Mouse (Mus musculus) liver, adult 2 months (tissue): Measurements from ENCODE around the gene Agpat4. TPM values are rescaled to one million over a fixed set of nuclear protein-coding genes. Genes with fewer than 3 reads are reported as not detected.

Experiments used
- DNase-seq: peaks from one replicate; pipeline ENCODE4 v3.0.0-alpha.2; 2011; ENCODE audit warnings: low read depth, low spot score; ENCODE audit errors: extremely low read depth
- H3K27ac ChIP-seq: fragments of 200-500 bp; replicated peaks from 2 replicates; pipeline ENCODE4 v1.5.1; 2012; ENCODE audit warnings: low read depth, mild to moderate bottlenecking, control low read depth, inconsistent platforms, low read length; ENCODE audit not compliant: insufficient read depth
- H3K27me3 ChIP-seq: fragments of 200-500 bp; 2 replicates; pipeline ENCODE4 v1.6.1; 2012; ENCODE audit warnings: mild to moderate bottlenecking, moderate library complexity, low read length, inconsistent platforms; ENCODE audit not compliant: control insufficient read depth, insufficient read depth
- H3K36me3 ChIP-seq: fragments of 200-500 bp; 2 replicates; pipeline ENCODE4 v1.6.1; 2012; ENCODE audit warnings: low read length, inconsistent platforms; ENCODE audit not compliant: control insufficient read depth, insufficient read depth
- H3K4me1 ChIP-seq: fragments of 200-500 bp; 2 replicates; pipeline ENCODE4 v1.6.1; 2011; ENCODE audit warnings: low read length; ENCODE audit not compliant: control insufficient read depth, insufficient read depth
- H3K4me3 ChIP-seq: fragments of 200-500 bp; 2 replicates; pipeline ENCODE4 v1.5.1; 2011; ENCODE audit warnings: low read depth, mild to moderate bottlenecking, control low read depth, low read length, moderate library complexity; ENCODE audit not compliant: insufficient read depth
- H3K79me2 ChIP-seq: fragments of 200-500 bp; 2 replicates; pipeline ENCODE4 v1.6.1; 2012; ENCODE audit warnings: inconsistent platforms, mild to moderate bottlenecking, low read length, moderate library complexity; ENCODE audit not compliant: control insufficient read depth, insufficient read depth
- H3K9ac ChIP-seq: fragments of 200-500 bp; 2 replicates; pipeline ENCODE4 v1.6.1; 2012; ENCODE audit warnings: low read depth, mild to moderate bottlenecking, control low read depth, inconsistent platforms, low read length
- CTCF ChIP-seq: fragments of 200-500 bp; IDR thresholded peaks from 2 replicates; pipeline ENCODE4 v1.5.1; 2011; ENCODE audit warnings: low read depth, low read length, control low read depth
- POLR2A ChIP-seq: fragments of 200-500 bp; IDR thresholded peaks from 2 replicates; pipeline ENCODE4 v1.6.1; 2011; ENCODE audit warnings: low read length, control low read depth; ENCODE audit not compliant: insufficient read depth; ENCODE audit errors: extremely low read depth
- WGBS: fragments of 180-500 bp; shearing (Covaris S2); methylation state at CpG from one replicate; pipeline ENCODE4 v1.1.7; 2018; 5-methylcytosine and 5-hydroxymethylcytosine counted together
- polyA plus RNA-seq: library from polyadenylated mRNA; depleted of rRNA; stranded (reverse); fragments of >200 nt; gene quantifications from 2 replicates; pipeline ENCODE4 v1.2.3, GENCODE M21; 2012
- total RNA-seq: library from RNA; depleted of rRNA; stranded (reverse); fragments of >200 nt; gene quantifications from 2 replicates; pipeline ENCODE4 v1.2.3, GENCODE M21; 2014

The Agpat4 gene
- total and polyA plus RNA-seq, 2 experiments: 0.60 to 1.2 TPM

DNA sequence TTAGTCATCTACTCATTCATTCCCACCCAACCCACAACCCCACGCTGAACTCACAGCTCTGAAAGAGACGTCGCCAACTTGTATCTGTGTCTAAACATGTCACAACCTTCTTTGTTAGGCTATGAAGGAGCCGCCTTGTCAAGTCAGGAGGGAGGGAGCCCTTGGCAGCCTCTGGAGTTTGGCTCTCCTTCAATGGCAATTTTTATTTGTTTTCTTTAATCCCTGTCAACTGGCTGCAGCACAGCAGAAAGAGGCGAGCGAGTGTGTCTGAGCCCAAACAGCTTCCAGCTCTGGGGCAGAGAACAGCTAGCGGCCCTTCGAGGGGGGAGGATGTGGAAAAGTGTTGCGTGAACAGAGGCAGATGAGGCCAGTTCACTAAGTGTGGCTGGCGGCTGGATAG is 50.0 kb downstream of the Agpat4 start:
- DNase-seq: peak; percentile 52
- no peak overlapping the region for H3K27ac ChIP-seq
- 27% methylated on average over 10 of the region's 10 CpGs for WGBS
- TF ChIP-seq POLR2A (no peak), CTCF (no peak)
- no peak overlapping the region for H3K4me3 ChIP-seq
- H3K9ac ChIP-seq: no peak overlapping the region
- no peaks in the 10 kb centered on the region for H3K79me2 ChIP-seq
- H3K36me3 ChIP-seq: no peaks in the 10 kb centered on the region
- H3K4me1 ChIP-seq: no peaks in the 10 kb centered on the region
- H3K27me3 ChIP-seq: no peaks in the 10 kb centered on the region

GRCm38 (mm10) chr17:12169326-12169836 is 50.9 kb downstream of the Agpat4 start:
- Histone ChIP-seq H3K9ac (no peak overlapping the region), H3K4me3 (no peak overlapping the region), H3K36me3 (no peaks in the 10 kb centered on the region), H3K27me3 (no peaks in the 10 kb centered on the region), H3K4me1 (no peaks in the 10 kb centered on the region), H3K27ac (no peak overlapping the region), H3K79me2 (no peaks in the 10 kb centered on the region)
- DNase-seq: peak; percentile 8
- TF ChIP-seq POLR2A: no peak
- TF ChIP-seq CTCF: no peak
- WGBS: 64% methylated on average over 12 of the region's 12 CpGs

DNA sequence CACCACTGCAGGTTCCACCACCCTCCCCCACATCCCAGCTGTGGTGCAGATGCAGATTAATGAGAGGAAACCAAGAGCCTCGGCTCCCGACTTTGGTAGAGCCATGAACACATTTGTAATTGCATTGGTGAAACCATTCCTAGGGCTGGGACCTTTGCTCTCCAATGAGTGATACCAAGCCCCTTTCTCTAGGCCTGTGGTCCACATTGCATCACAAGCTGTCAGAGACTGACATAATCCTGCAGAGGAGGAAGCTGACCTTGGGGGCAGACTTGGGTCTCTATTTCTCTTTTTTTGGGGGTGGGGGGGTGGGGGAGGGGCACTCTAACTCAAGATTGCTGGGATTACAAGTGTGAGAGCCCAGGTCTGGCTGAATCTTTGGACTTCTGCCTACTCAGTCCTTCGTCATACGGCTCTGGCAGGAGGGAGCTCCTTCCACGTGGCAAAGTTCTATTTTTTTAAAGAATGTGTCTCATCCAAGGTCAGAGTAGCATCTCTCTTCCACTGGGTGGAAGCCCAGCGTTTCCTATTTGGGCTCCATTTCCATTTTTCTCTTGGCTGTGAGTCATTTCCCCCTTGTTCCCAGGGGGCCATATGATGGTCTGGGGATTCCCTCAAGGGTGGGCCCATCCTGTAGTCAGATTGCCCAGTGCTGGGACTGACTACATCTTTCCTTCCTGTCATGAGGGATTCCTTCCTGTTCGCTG is 52.4 kb downstream of the Agpat4 start:
- H3K27ac ChIP-seq: no peak overlapping the region
- H3K9ac ChIP-seq: no peak overlapping the region
- H3K4me3 ChIP-seq: no peak overlapping the region
- H3K27me3 ChIP-seq: no peaks in the 10 kb centered on the region
- no peak for TF ChIP-seq CTCF
- peak; percentile 10 for DNase-seq
- no peaks in the 10 kb centered on the region for H3K36me3 ChIP-seq
- no peaks in the 10 kb centered on the region for H3K79me2 ChIP-seq
- no peaks in the 10 kb centered on the region for H3K4me1 ChIP-seq
- WGBS: 58% methylated on average over 7 of the region's 7 CpGs

GRCm38 (mm10) chr17:12171666-12172065 is 53.2 kb downstream of the Agpat4 start:
- WGBS: 85% methylated on average over 2 of the region's 2 CpGs
- TF ChIP-seq POLR2A (no peak), CTCF (no peak)
- no peak for DNase-seq

DNA sequence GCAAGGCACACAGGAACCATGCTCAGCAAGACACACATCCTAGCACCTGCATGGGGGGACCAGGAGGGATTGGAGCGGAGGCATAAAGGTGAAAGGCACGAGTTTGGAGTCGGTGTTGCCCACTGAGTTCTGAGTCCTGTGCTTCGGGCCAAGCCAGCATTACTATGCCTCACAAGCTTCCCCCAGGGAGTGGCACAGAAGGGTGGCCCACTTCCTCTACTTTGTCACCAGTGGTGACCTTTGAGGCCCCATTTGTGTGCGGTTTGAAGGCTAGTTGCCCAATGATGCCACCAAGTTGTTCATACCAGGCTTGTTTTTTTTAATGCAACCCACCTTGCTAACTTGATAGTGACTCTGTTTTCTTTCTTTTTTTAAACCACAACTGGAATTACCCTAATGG is 55.7 kb downstream of the Agpat4 start:
- no peak overlapping the region for H3K9ac ChIP-seq
- no peak for TF ChIP-seq CTCF
- TF ChIP-seq POLR2A: no peak
- no peaks in the 10 kb centered on the region for H3K36me3 ChIP-seq
- H3K27me3 ChIP-seq: no peaks in the 10 kb centered on the region
- H3K4me1 ChIP-seq: no peaks in the 10 kb centered on the region
- no peaks in the 10 kb centered on the region for H3K79me2 ChIP-seq
- WGBS: 91% methylated on average over 5 of the region's 5 CpGs
- no peak for DNase-seq
- H3K27ac ChIP-seq: no peak overlapping the region
- H3K4me3 ChIP-seq: no peak overlapping the region

More at GRCm38 (mm10) chr17:12171666-12172065, 53.2 kb downstream of the Agpat4 start:
- no peaks in the 10 kb centered on the region for H3K79me2 ChIP-seq
- no peak overlapping the region for H3K27ac ChIP-seq
- H3K27me3 ChIP-seq: no peaks in the 10 kb centered on the region
- no peaks in the 10 kb centered on the region for H3K36me3 ChIP-seq
- no peaks in the 10 kb centered on the region for H3K4me1 ChIP-seq
- H3K4me3 ChIP-seq: no peak overlapping the region
- H3K9ac ChIP-seq: no peak overlapping the region

GRCm38 (mm10) chr17:12174896-12175295 is 56.4 kb downstream of the Agpat4 start:
- no peaks in the 10 kb centered on the region for H3K4me1 ChIP-seq
- 83% methylated on average over 7 of the region's 7 CpGs for WGBS
- H3K27me3 ChIP-seq: no peaks in the 10 kb centered on the region
- H3K36me3 ChIP-seq: no peaks in the 10 kb centered on the region
- no peaks in the 10 kb centered on the region for H3K79me2 ChIP-seq
- H3K9ac ChIP-seq: no peak overlapping the region
- TF ChIP-seq CTCF: no peak
- no peak for TF ChIP-seq POLR2A
- H3K27ac ChIP-seq: no peak overlapping the region
- DNase-seq: no peak
- H3K4me3 ChIP-seq: no peak overlapping the region
